Mouse (Mus musculus): ENCODE results near the gene Hand1. TPM values are rescaled to one million over a fixed set of nuclear protein-coding genes. Genes with fewer than 3 reads are reported as not detected.

Hand1 gene
- polyA plus RNA-seq, 1 experiment from 2014 or later = not detected

DNA sequence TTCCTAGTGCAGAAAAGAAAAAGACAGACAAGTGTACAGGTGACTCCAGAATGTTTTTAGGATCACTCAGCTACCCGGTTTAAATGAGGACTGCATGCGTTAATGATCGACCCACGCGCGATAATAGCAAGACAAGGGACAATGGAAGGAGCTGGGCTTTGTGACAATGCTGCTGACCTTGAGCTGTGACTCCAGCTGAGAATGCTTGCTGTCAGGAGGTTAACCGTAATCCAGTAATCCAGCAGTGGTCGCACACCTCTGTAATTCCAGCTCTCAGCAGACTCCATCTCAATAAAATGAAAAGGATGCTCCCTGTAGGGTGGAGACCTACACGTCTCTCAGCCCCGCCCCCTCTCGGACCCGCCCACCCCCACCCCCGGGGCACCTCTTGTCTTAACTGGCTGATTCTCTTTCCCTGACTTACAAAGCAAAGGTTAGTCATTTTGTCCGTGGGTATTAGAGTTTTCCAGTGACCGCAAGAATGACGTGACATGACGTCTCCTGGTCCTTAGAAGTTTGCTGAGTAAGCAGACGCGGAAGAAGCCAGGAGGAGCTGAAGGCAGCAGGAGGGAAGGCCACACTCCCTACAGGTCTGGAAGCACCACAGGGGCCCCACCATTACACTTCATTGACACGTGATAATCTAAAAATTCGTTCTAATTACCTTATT, 41.6 kb downstream of the Hand1 start:
- Histone ChIP-seq H3K4me3 (no peak overlapping the region), H3K4me1 (peaks cover 16% of the 10 kb centered on the region), H3K9ac (no peak overlapping the region), H3K36me3 (replicated peaks) (no peaks in the 10 kb centered on the region), H3K27ac (no peak overlapping the region), H3K27me3 (replicated peaks) (no peaks in the 10 kb centered on the region), H3K4me2 (no peak overlapping the region), H3K9me3 (no peaks in the 10 kb centered on the region)
- no peak for ATAC-seq (replicated peaks)
- WGBS = 25% methylated on average over 21 of the region's 21 CpGs

DNA sequence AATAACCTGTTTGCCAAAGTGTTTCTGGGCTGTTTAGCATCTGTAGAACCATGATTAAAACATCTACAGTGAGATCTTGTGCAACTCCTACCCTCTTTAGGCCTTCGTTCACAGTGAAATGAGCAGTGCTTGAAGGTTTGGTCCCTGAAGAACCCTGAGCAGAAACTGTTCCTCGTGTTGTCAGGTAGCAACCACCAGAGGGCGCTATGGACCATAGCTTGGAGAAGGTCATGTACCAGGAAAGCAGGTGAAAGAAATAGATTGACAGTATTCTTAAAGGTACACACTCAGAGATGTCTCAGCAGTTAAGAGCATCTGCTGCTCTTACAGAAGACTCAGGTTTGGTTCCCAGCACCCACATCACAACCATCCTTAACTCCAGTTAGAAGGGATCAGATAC, 44.7 kb downstream of the Hand1 start:
- Histone ChIP-seq H3K4me2 (no peak overlapping the region), H3K27ac (no peak overlapping the region), H3K36me3 (replicated peaks) (no peaks in the 10 kb centered on the region), H3K9me3 (no peaks in the 10 kb centered on the region), H3K9ac (no peak overlapping the region), H3K4me3 (no peak overlapping the region), H3K27me3 (replicated peaks) (no peaks in the 10 kb centered on the region; the same call in 1 of the 2 replicates), H3K4me1 (peaks cover 20% of the 10 kb centered on the region)
- ATAC-seq (replicated peaks) = no peak
- 43% methylated on average over 3 of the region's 3 CpGs for WGBS

DNA sequence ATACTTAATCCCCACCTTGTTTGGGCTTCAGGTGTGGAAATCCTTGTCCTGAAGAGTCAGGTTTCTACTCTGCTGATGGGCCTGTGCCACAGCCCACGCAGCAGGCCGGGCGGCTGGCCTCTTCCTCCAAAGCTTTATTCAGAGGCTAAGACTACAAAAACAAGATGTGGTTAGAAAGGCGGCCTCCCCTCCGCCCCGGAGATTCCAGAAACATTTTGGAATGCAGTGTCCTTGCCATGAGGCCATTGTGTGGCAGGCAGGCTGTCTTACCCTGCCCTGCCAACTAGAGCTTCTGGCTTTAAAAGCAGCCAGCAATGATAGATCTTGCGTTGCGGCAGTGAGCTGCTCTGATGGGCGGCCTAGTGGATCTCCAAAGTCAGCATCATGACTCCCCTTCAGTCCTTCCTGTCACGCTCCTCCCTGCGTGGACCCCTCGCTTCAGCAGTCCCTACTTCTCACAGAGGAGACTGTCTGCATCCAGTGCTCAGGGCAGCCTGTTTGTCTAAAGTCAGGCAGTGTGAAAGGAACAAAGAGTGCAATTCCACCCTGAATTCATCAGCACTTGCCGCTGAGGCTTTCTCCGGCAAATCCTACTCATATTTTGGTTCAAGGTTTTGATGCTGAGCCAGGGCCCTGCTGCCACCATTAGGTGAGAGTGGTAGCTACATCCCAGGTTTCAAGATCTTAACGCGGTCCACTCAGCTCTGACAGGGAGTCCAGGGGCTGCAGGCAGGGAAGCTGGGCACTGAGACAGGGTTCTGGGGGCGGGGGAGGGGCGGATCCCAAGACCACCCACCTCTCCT, 45.8 kb downstream of the Hand1 start:
- H3K27me3 ChIP-seq (replicated peaks) = no peaks in the 10 kb centered on the region; the same call in 1 of the 2 replicates

DNA sequence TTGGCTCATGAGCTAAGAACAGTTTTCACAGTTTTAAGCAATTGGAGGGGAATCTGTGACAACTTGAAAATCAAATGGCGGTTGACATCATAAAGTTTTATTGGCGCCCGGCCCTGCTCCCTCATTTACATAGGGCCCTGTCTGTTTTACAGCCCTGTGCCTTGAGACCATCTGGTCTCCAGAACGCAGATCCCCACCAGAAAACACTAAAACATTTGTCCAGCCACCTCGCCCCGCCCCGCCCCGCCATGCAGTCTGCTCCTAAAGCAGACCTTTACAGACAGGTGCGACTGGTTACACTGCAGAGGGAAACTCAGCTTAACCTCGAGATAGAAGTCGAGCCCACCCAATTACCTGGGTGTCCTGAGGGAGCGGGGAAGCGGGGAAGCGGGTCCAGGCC, 52.8 kb downstream of the Hand1 start:
- no peaks in the 10 kb centered on the region for H3K9me3 ChIP-seq
- H3K36me3 ChIP-seq (replicated peaks) = no peaks in the 10 kb centered on the region
- no peak overlapping the region for H3K4me2 ChIP-seq
- H3K4me1 ChIP-seq = peaks cover 3% of the 10 kb centered on the region; the same call in 1 of the 2 replicates
- H3K27ac ChIP-seq = no peak overlapping the region
- H3K4me3 ChIP-seq = no peak overlapping the region
- no peaks in the 10 kb centered on the region for H3K27me3 ChIP-seq (replicated peaks)
- no peak overlapping the region for H3K9ac ChIP-seq
- ATAC-seq (replicated peaks) = no peak
- WGBS = 92% methylated on average over 14 of the region's 14 CpGs

More for the DNA sequence above, 45.8 kb downstream of the Hand1 start:
- H3K4me3 ChIP-seq = no peak overlapping the region
- peak overlapping the region; percentile 25 for H3K4me2 ChIP-seq
- no peaks in the 10 kb centered on the region for H3K36me3 ChIP-seq (replicated peaks)
- 0 out of 2 replicates have a peak overlapping the region, but pooled peaks have one; percentile 19 for H3K9ac ChIP-seq
- peak; percentile 83 for ATAC-seq (replicated peaks)
- peak overlapping the region; percentile 78 for H3K27ac ChIP-seq
- no peaks in the 10 kb centered on the region for H3K9me3 ChIP-seq
- peaks cover 20% of the 10 kb centered on the region for H3K4me1 ChIP-seq
- WGBS = 17% methylated on average over 18 of the region's 18 CpGs

Other genes with a start within 250 kb of the Hand1 start
- 16.4 and 16.5 TPM in 2 replicates for gene Galnt10, start 187.4 kb downstream of the Hand1 start, polyA plus RNA-seq (2015; fragmentation: Nextera tagmentation; extraction: Ambion mirVana)
- gene Sap30l, start 31.2 kb downstream of the Hand1 start, polyA plus RNA-seq (2015; fragmentation: Nextera tagmentation; extraction: Ambion mirVana) = 9.3 and 11.6 TPM in 2 replicates
- gene Larp1, start 176.2 kb upstream of the Hand1 start, polyA plus RNA-seq (2015; fragmentation: Nextera tagmentation; extraction: Ambion mirVana) = 22.1 and 22.8 TPM in 2 replicates

Data from midbrain, embryonic 15.5 days (tissue).